Mouse (Mus musculus) kidney, embryonic 16.5 days (tissue): Measurements from ENCODE around the gene Foxc2. TPM values are rescaled to one million over a fixed set of nuclear protein-coding genes. Genes with fewer than 3 reads are reported as not detected.
A peak's percentile ranks its signal among the peaks of the same experiment; 100 is the strongest.

Experiments used
- ATAC-seq: fragments of 200-750 bp; cut with Nextera tagmentation; 2 replicates; pipeline ENCODE4 v1.8.0; 2017; ENCODE audit warnings: moderate TSS enrichment; ENCODE audit not compliant: low FRiP score, low TSS enrichment
- H3K27ac ChIP-seq: fragments of 300-500 bp; sonication (generic); 2 replicates; pipeline ENCODE4 v1.5.1; 2014; ENCODE audit warnings: low read length
- H3K27me3 ChIP-seq: fragments of 300-500 bp; sonication (generic); 2 replicates; pipeline ENCODE4 v1.6.1; 2014; ENCODE audit warnings: low read length, control low read depth, mixed read lengths; ENCODE audit not compliant: insufficient read depth
- H3K36me3 ChIP-seq: fragments of 300-500 bp; sonication (generic); 2 replicates; pipeline ENCODE4 v1.6.1; 2014; ENCODE audit warnings: low read length, control low read depth, mixed read lengths; ENCODE audit not compliant: insufficient read depth
- H3K4me1 ChIP-seq: fragments of 300-500 bp; sonication (generic); 2 replicates; pipeline ENCODE4 v1.6.1; 2014; ENCODE audit warnings: low read length, control low read depth, mixed read lengths; ENCODE audit not compliant: insufficient read depth
- H3K4me2 ChIP-seq: fragments of 300-500 bp; sonication (generic); replicated peaks from 2 replicates; pipeline ENCODE4 v1.6.1; 2014; ENCODE audit warnings: low read depth, low read length
- H3K4me3 ChIP-seq: fragments of 300-500 bp; sonication (generic); 2 replicates; pipeline ENCODE4 v1.5.1; 2014; ENCODE audit warnings: mild to moderate bottlenecking, low read length
- H3K9ac ChIP-seq: fragments of 300-500 bp; sonication (generic); replicated peaks from 2 replicates; pipeline ENCODE4 v1.6.1; 2014; ENCODE audit warnings: low read length
- H3K9me3 ChIP-seq: fragments of 300-500 bp; sonication (generic); 2 replicates; pipeline ENCODE4 v1.6.1; 2016; ENCODE audit warnings: low read length, control low read depth
- WGBS: fragments of 180-500 bp; shearing (Covaris S2); extraction: QIAGEN DNeasy Blood & Tissue Kit; methylation state at CpG from one replicate; pipeline ENCODE4 v1.1.7; 2014; 5-methylcytosine and 5-hydroxymethylcytosine counted together
- polyA plus RNA-seq: library from polyadenylated mRNA; unstranded; fragments of >200 nt; fragmentation: Nextera tagmentation; extraction: Ambion mirVana; gene quantifications from 2 replicates; pipeline ENCODE4 v1.2.1, GENCODE M21; 2015

Foxc2 gene
- polyA plus RNA-seq, 1 experiment from 2014 or later: 27.3 TPM

- WGBS: 44% methylated on average over 17 of the region's 17 CpGs
- Histone ChIP-seq H3K36me3 (peaks cover 35% of the 10 kb centered on the region), H3K4me2 (no peak overlapping the region), H3K27ac (no peak overlapping the region), H3K9ac (no peak overlapping the region), H3K9me3 (no peaks in the 10 kb centered on the region), H3K4me3 (no peak overlapping the region), H3K27me3 (no peaks in the 10 kb centered on the region), H3K4me1 (peaks cover 11% of the 10 kb centered on the region)
- ATAC-seq: peak; percentile 36; the same call in 1 of the 2 replicates
Measured at GRCm38 (mm10) chr8:121104049-121104818, 11.7 kb upstream of the Foxc2 start.

- 1% methylated on average over 75 of the region's 75 CpGs for WGBS
- Histone ChIP-seq H3K9me3 (no peaks in the 10 kb centered on the region), H3K4me2 (peak within 1 kb of the TSS; percentile 78), H3K36me3 (peaks cover 5% of the 10 kb centered on the region), H3K4me1 (peaks cover 13% of the 10 kb centered on the region), H3K4me3 (peak within 1 kb of the TSS; percentile 92), H3K27me3 (peaks cover 7% of the 10 kb centered on the region), H3K27ac (peak within 1 kb of the TSS; percentile 76), H3K9ac (peak within 1 kb of the TSS; percentile 94)
- peak; percentile 91 for ATAC-seq
Measured at GRCm38 (mm10) chr8:121107668-121108656, 8.0 kb upstream of the Foxc2 start, which contains the start of gene Mthfsd. Gene Mthfsd, minus strand, starts transcription at chr8:121108392.

GRCm38 (mm10) chr8:121108657-121109056 is 7.3 kb upstream of the Foxc2 start:
- peak overlapping the region; percentile 92 for H3K4me3 ChIP-seq
- WGBS: 9% methylated on average over 5 of the region's 5 CpGs
- peak overlapping the region; percentile 78 for H3K4me2 ChIP-seq
- H3K4me1 ChIP-seq: peaks cover 17% of the 10 kb centered on the region
- H3K27me3 ChIP-seq: peaks cover 7% of the 10 kb centered on the region
- no peaks in the 10 kb centered on the region for H3K9me3 ChIP-seq
- peak overlapping the region; percentile 94 for H3K9ac ChIP-seq
- no peak overlapping the region for H3K27ac ChIP-seq
- H3K36me3 ChIP-seq: no peaks in the 10 kb centered on the region; the same call in none of the 2 replicates
- no peak for ATAC-seq

GRCm38 (mm10) chr8:121111145-121111907 is 4.6 kb upstream of the Foxc2 start:
- WGBS: 49% methylated on average over 7 of the region's 7 CpGs

GRCm38 (mm10) chr8:121113261-121113660 is 2.7 kb upstream of the Foxc2 start:
- H3K4me1 ChIP-seq: peaks cover 18% of the 10 kb centered on the region; the same call in 1 of the 2 replicates
- peak overlapping the region; percentile 1; the same call in 1 of the 2 replicates for H3K9ac ChIP-seq
- H3K27me3 ChIP-seq: peaks cover 10% of the 10 kb centered on the region
- no peaks in the 10 kb centered on the region for H3K9me3 ChIP-seq
- peak overlapping the region; percentile 69 for H3K4me2 ChIP-seq
- H3K27ac ChIP-seq: no peak overlapping the region
- no peaks in the 10 kb centered on the region for H3K36me3 ChIP-seq
- WGBS: 2% methylated on average over 21 of the region's 21 CpGs
- peak; percentile 26; the same call in 1 of the 2 replicates for ATAC-seq
- H3K4me3 ChIP-seq: peak overlapping the region; percentile 1; the same call in 1 of the 2 replicates

More at GRCm38 (mm10) chr8:121111145-121111907, 4.6 kb upstream of the Foxc2 start:
- Histone ChIP-seq H3K27me3 (peaks cover 10% of the 10 kb centered on the region), H3K36me3 (no peaks in the 10 kb centered on the region), H3K27ac (no peak overlapping the region), H3K9me3 (no peaks in the 10 kb centered on the region), H3K4me3 (no peak overlapping the region), H3K4me1 (peaks cover 26% of the 10 kb centered on the region), H3K4me2 (no peak overlapping the region), H3K9ac (no peak overlapping the region)
- ATAC-seq: no peak

GRCm38 (mm10) chr8:121115136-121115535 is 835 bp upstream of the Foxc2 start:
- 3% methylated on average over 25 of the region's 25 CpGs for WGBS
- peak overlapping the region; percentile 76 for H3K27ac ChIP-seq
- peaks cover 14% of the 10 kb centered on the region; the same call in 1 of the 2 replicates for H3K4me1 ChIP-seq
- H3K36me3 ChIP-seq: no peaks in the 10 kb centered on the region
- H3K4me2 ChIP-seq: peak overlapping the region; percentile 69
- H3K9ac ChIP-seq: peak overlapping the region; percentile 72
- peaks cover 13% of the 10 kb centered on the region for H3K27me3 ChIP-seq
- H3K4me3 ChIP-seq: peak overlapping the region; percentile 70
- no peaks in the 10 kb centered on the region for H3K9me3 ChIP-seq
- ATAC-seq: no peak

- peaks cover 24% of the 10 kb centered on the region for H3K27me3 ChIP-seq
- peak overlapping the region; percentile 56 for H3K4me2 ChIP-seq
- H3K4me1 ChIP-seq: peaks cover 26% of the 10 kb centered on the region
- H3K9me3 ChIP-seq: no peaks in the 10 kb centered on the region
- ATAC-seq: peak; percentile 75
- peak overlapping the region; percentile 89 for H3K9ac ChIP-seq
- peak overlapping the region; percentile 70 for H3K4me3 ChIP-seq
- H3K36me3 ChIP-seq: 0 out of 2 replicates have a peak, but pooled peaks cover 5% of the 10 kb centered on the region
- WGBS: under 1% methylated on average over 55 of the region's 55 CpGs
- peak overlapping the region; percentile 94 for H3K27ac ChIP-seq
Measured at GRCm38 (mm10) chr8:121116591-121117185, 717 bp downstream of the Foxc2 start.

GRCm38 (mm10) chr8:121117186-121117651 is 1.2 kb downstream of the Foxc2 start:
- H3K4me2 ChIP-seq: peak overlapping the region; percentile 56
- peak overlapping the region; percentile 70 for H3K4me3 ChIP-seq
- ATAC-seq: peak; percentile 2; the same call in 1 of the 2 replicates
- H3K27ac ChIP-seq: peak overlapping the region; percentile 94
- H3K36me3 ChIP-seq: peaks cover 10% of the 10 kb centered on the region; the same call in 1 of the 2 replicates
- no peaks in the 10 kb centered on the region for H3K9me3 ChIP-seq
- peaks cover 31% of the 10 kb centered on the region for H3K4me1 ChIP-seq
- peak overlapping the region; percentile 89 for H3K9ac ChIP-seq
- peaks cover 25% of the 10 kb centered on the region for H3K27me3 ChIP-seq
- under 1% methylated on average over 62 of the region's 62 CpGs for WGBS
